Mouse (Mus musculus): Measurements from ENCODE around the gene Ptprt. TPM values are rescaled to one million over a fixed set of nuclear protein-coding genes. Genes with fewer than 3 reads are reported as not detected.

Ptprt gene
- polyA plus RNA-seq, 1 experiment: 0.39 TPM

DNA sequence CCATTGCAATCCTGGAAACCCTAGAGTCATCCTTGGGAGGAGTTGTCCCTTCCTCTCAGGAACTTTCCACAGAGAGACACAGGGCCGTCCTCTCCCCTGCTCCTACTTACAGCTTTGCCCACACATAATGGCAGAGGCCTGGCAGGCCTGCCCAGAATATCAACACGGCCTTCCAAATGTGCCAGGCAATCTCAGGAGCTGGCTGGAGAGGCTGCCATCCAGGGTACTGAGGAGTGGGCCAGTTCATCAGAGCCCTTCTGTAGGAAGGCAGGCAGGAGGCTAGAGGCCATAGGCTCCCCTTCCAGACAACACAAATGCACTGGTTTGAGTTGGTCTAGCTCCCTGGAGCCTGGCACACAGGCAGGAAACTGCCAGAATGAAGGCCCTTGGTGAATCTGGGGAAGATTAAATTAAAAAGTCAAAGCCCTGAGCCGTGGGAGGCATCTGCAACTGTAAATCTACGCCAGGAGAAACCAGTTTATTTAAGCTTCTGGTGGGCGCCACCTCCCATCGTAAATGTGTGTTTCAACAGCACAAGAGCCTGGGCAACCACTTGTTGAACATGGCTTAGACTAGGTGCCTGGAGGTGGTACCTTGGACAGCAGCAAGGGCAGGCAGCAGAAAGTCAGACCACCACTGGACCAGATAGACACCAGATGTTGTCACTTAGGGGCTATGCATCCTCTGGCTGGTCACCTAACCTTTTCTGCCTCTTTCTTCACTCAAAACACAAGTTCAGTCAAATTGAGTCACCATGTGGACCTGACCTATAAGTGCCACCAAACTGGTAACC is 92.4 kb downstream of the Ptprt start:
- H3K36me3 ChIP-seq (ENCODE audit: control insufficient read depth, insufficient read depth, low read length): no peaks in the 10 kb centered on the region
- 49% methylated on average over 6 of the region's 6 CpGs for WGBS
- TF ChIP-seq CTCF (IDR thresholded peaks at IDR 0.05; ENCODE audit: extremely low read depth, insufficient read length, insufficient replicate concordance, low read depth, low read length) (no peak), POLR2A (IDR thresholded peaks at IDR 0.05; ENCODE audit: low read depth, low read length) (no peak)

DNA sequence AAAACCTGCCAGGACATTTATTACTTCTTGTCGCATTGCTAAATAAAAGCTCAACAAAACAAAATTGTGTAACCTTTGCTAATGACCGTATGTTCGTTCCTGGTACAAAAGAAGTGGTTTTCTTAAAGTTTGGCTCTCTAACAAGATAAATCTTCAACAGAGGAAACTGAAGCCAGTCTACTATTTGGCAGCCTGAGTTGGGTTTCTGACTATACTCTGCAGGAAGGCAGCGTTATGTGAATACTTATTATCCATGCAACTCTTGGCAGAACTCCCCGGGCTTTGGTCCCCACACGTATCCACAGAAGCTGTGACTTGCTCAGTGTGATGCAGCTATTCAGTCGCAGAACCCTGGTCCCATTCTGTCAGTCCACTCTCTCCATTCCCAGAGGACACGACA is 112.6 kb downstream of the Ptprt start:
- Histone ChIP-seq H3K4me3 (ENCODE audit: low read depth, low read length) (no peak overlapping the region), H3K36me3 (ENCODE audit: control insufficient read depth, insufficient read depth, low read length) (no peaks in the 10 kb centered on the region), H3K27ac (ENCODE audit: insufficient read depth, low read depth, low read length) (no peak overlapping the region), H3K27me3 (ENCODE audit: control insufficient read depth, insufficient read depth, low read length) (no peaks in the 10 kb centered on the region), H3K4me1 (ENCODE audit: control insufficient read depth, insufficient read depth, insufficient read length, low read length) (no peaks in the 10 kb centered on the region)
- no peak for TF ChIP-seq CTCF (IDR thresholded peaks at IDR 0.05; ENCODE audit: extremely low read depth, insufficient read length, insufficient replicate concordance, low read depth, low read length)
- TF ChIP-seq POLR2A (IDR thresholded peaks at IDR 0.05; ENCODE audit: low read depth, low read length): no peak
- 79% methylated on average over 8 of the region's 8 CpGs for WGBS

More for the DNA sequence above, 92.4 kb downstream of the Ptprt start:
- H3K4me3 ChIP-seq (ENCODE audit: low read depth, low read length): no peak overlapping the region
- H3K27me3 ChIP-seq (ENCODE audit: control insufficient read depth, insufficient read depth, low read length): no peaks in the 10 kb centered on the region
- no peaks in the 10 kb centered on the region for H3K4me1 ChIP-seq (ENCODE audit: control insufficient read depth, insufficient read depth, insufficient read length, low read length)
- no peak overlapping the region for H3K27ac ChIP-seq (ENCODE audit: insufficient read depth, low read depth, low read length)

DNA sequence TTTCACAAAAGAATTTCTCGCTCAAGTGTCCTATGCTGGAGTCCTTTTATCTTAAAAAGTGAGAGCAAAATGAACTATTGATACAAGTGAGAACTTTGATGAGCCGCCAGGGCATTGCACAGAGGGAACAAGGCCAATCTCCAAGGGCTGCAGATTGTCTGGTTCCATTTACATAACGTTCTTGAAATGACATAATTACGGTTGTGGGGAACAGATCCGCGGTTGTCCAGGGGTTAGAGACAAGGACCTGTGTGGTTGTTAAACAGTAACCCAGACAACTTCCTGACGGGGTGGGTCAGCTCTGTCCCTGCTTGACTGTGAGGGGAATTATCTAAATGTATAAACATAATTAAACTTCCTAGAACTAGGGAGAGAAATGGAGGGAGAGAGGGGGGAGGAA is 129.3 kb downstream of the Ptprt start:
- no peak for TF ChIP-seq POLR2A (IDR thresholded peaks at IDR 0.05; ENCODE audit: low read depth, low read length)
- TF ChIP-seq CTCF (IDR thresholded peaks at IDR 0.05; ENCODE audit: extremely low read depth, insufficient read length, insufficient replicate concordance, low read depth, low read length): no peak
- Histone ChIP-seq H3K27me3 (ENCODE audit: control insufficient read depth, insufficient read depth, low read length) (no peaks in the 10 kb centered on the region), H3K4me1 (ENCODE audit: control insufficient read depth, insufficient read depth, insufficient read length, low read length) (no peaks in the 10 kb centered on the region), H3K27ac (ENCODE audit: insufficient read depth, low read depth, low read length) (no peak overlapping the region), H3K4me3 (ENCODE audit: low read depth, low read length) (no peak overlapping the region), H3K36me3 (ENCODE audit: control insufficient read depth, insufficient read depth, low read length) (no peaks in the 10 kb centered on the region)
- 13% methylated on average over 7 of the region's 7 CpGs for WGBS

DNA sequence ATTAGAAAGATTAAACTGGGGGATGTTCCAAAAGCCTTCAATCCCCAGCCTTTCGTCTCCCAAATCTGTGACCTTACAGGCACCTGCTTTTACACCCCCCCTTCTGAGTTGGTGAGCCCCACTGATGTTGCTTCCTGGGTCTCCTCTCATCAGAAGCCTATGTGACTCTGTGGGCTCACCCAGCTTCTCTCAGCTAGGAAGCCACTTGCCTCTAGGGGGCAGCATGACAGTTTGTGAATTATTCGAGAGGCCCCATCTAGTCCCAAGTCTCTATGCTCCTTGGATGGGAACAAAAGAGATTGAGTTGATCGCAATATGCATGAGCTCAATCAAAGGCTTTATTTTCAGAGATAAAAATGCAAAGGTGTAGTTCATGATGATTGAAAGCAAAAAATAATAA is 132.0 kb downstream of the Ptprt start:
- Histone ChIP-seq H3K4me1 (ENCODE audit: control insufficient read depth, insufficient read depth, insufficient read length, low read length) (no peaks in the 10 kb centered on the region), H3K4me3 (ENCODE audit: low read depth, low read length) (no peak overlapping the region), H3K36me3 (ENCODE audit: control insufficient read depth, insufficient read depth, low read length) (no peaks in the 10 kb centered on the region), H3K27ac (ENCODE audit: insufficient read depth, low read depth, low read length) (no peak overlapping the region), H3K27me3 (ENCODE audit: control insufficient read depth, insufficient read depth, low read length) (no peaks in the 10 kb centered on the region)
- TF ChIP-seq POLR2A (IDR thresholded peaks at IDR 0.05; ENCODE audit: low read depth, low read length) (no peak), CTCF (IDR thresholded peaks at IDR 0.05; ENCODE audit: extremely low read depth, insufficient read length, insufficient replicate concordance, low read depth, low read length) (peak; percentile 13; the same call in 1 of the 2 replicates)
- 84% methylated on average over 3 of the region's 3 CpGs for WGBS

DNA sequence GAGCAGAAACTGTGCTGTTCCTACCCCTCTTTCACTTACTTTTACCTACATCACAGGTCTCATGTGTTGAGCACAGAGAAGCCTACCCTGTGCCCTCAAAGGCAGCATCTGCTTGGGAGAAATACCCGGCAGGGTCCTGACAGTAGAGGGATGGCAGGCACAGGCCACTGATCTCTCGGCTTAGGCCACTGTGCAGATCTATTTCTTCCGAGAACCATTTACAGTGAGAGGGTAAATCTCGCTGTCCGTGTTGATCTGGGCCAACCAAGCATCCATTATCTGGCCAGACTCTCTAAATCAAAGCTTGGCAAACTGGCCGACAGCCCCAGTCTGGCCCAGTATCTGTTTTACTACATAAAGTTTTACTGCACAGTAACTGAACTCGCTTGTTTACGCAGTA is 145.0 kb downstream of the Ptprt start:
- TF ChIP-seq POLR2A (IDR thresholded peaks at IDR 0.05; ENCODE audit: low read depth, low read length): no peak
- TF ChIP-seq CTCF (IDR thresholded peaks at IDR 0.05; ENCODE audit: extremely low read depth, insufficient read length, insufficient replicate concordance, low read depth, low read length): no peak
- H3K4me3 ChIP-seq (ENCODE audit: low read depth, low read length): no peak overlapping the region
- no peak overlapping the region for H3K27ac ChIP-seq (ENCODE audit: insufficient read depth, low read depth, low read length)
- WGBS: 62% methylated on average over 8 of the region's 8 CpGs
- H3K4me1 ChIP-seq (ENCODE audit: control insufficient read depth, insufficient read depth, insufficient read length, low read length): peaks cover 3% of the 10 kb centered on the region; the same call in 1 of the 2 replicates
- H3K27me3 ChIP-seq (ENCODE audit: control insufficient read depth, insufficient read depth, low read length): no peaks in the 10 kb centered on the region
- H3K36me3 ChIP-seq (ENCODE audit: control insufficient read depth, insufficient read depth, low read length): no peaks in the 10 kb centered on the region

DNA sequence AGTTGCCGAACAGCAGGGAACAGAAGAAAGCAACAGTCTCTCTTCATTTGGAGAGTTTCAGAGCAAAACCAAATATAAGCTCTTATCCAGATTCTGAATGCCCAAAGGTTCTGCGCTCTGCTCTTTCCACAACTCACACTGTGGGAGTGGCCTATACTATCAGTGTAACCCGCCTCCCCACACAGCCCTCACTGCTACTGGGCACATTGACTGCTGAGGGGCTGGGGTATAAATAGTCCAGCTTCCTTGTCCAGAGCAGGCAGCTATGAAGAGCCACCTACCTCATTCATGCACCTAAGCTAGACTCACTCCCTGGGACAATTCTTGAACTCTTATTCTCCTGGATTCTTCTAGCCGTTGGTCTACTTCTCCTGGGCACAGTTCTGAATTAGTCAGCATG is 147.9 kb downstream of the Ptprt start:
- Histone ChIP-seq H3K27ac (ENCODE audit: insufficient read depth, low read depth, low read length) (no peak overlapping the region), H3K27me3 (ENCODE audit: control insufficient read depth, insufficient read depth, low read length) (no peaks in the 10 kb centered on the region), H3K4me3 (ENCODE audit: low read depth, low read length) (no peak overlapping the region), H3K36me3 (ENCODE audit: control insufficient read depth, insufficient read depth, low read length) (no peaks in the 10 kb centered on the region), H3K4me1 (ENCODE audit: control insufficient read depth, insufficient read depth, insufficient read length, low read length) (no peaks in the 10 kb centered on the region)
- TF ChIP-seq POLR2A (IDR thresholded peaks at IDR 0.05; ENCODE audit: low read depth, low read length) (no peak), CTCF (IDR thresholded peaks at IDR 0.05; ENCODE audit: extremely low read depth, insufficient read length, insufficient replicate concordance, low read depth, low read length) (no peak)
- WGBS: 80% methylated on average over 4 of the region's 4 CpGs

DNA sequence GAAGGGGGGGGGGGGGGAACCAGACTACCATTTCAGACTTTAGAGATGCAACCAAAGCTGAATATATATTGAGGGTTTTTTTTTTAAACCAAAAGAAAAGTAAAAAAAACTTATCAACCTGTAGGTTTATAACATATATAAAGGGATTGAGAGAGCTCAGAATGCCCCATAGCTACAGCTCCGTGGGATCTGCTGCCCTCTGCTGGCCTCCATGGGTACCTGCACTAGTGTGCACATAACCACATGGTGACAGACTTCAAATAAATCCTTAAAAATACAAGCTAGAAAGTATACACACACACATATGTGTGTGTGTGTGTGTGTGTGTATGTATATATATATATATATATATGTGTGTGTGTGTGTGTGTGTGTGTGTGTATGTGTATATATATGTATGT is 148.9 kb downstream of the Ptprt start:
- WGBS: 68% methylated on average over 1 of the region's 1 CpGs
- TF ChIP-seq POLR2A (IDR thresholded peaks at IDR 0.05; ENCODE audit: low read depth, low read length) (no peak), CTCF (IDR thresholded peaks at IDR 0.05; ENCODE audit: extremely low read depth, insufficient read length, insufficient replicate concordance, low read depth, low read length) (no peak)

More for the DNA sequence above, 148.9 kb downstream of the Ptprt start:
- Histone ChIP-seq H3K36me3 (ENCODE audit: control insufficient read depth, insufficient read depth, low read length) (no peaks in the 10 kb centered on the region), H3K4me3 (ENCODE audit: low read depth, low read length) (no peak overlapping the region), H3K27me3 (ENCODE audit: control insufficient read depth, insufficient read depth, low read length) (no peaks in the 10 kb centered on the region), H3K27ac (ENCODE audit: insufficient read depth, low read depth, low read length) (no peak overlapping the region), H3K4me1 (ENCODE audit: control insufficient read depth, insufficient read depth, insufficient read length, low read length) (no peaks in the 10 kb centered on the region)
